Mouse (Mus musculus) liver, postnatal 0 days (tissue): ENCODE measurements around the gene Tma7.

Source experiments
- CTCF ChIP-seq: sonication (generic); IDR thresholded peaks from 2 replicates; pipeline ENCODE4 v1.5.1; 2016; ENCODE audit warnings: antibody characterized with exemption, low read depth
- EP300 ChIP-seq: IDR thresholded peaks from 2 replicates; pipeline ENCODE4 v1.6.1; 2016; ENCODE audit warnings: antibody characterized with exemption, low read depth, mild to moderate bottlenecking

GRCm38 (mm10) chr9:109030312-109030711 lies 52.1 kb downstream of the Tma7 start:
- TF ChIP-seq CTCF = no peak
- TF ChIP-seq EP300 = no peak
